Mouse (Mus musculus) heart, embryonic 14.5 days (tissue): Measurements from ENCODE around the gene Chrna7. TPM values are rescaled to one million over a fixed set of nuclear protein-coding genes. Genes with fewer than 3 reads are reported as not detected.

Source experiments
- polyA plus RNA-seq: library from polyadenylated mRNA; unstranded; fragments of >200 nt; fragmentation: Nextera tagmentation; extraction: Ambion mirVana; gene quantifications from 2 replicates; pipeline ENCODE4 v1.2.1, GENCODE M21; 2014

Chrna7 gene
- polyA plus RNA-seq, 1 experiment from 2014 or later: 0.38 TPM

Other genes starting within 250 kb of the Chrna7 start
- 0.07 and 0.22 TPM in 2 replicates for gene Otud7a, start 232.2 kb upstream of the Chrna7 start, polyA plus RNA-seq